14 mouse cellular contexts compared by ENCODE assay signal in the genomic region with DNA sequence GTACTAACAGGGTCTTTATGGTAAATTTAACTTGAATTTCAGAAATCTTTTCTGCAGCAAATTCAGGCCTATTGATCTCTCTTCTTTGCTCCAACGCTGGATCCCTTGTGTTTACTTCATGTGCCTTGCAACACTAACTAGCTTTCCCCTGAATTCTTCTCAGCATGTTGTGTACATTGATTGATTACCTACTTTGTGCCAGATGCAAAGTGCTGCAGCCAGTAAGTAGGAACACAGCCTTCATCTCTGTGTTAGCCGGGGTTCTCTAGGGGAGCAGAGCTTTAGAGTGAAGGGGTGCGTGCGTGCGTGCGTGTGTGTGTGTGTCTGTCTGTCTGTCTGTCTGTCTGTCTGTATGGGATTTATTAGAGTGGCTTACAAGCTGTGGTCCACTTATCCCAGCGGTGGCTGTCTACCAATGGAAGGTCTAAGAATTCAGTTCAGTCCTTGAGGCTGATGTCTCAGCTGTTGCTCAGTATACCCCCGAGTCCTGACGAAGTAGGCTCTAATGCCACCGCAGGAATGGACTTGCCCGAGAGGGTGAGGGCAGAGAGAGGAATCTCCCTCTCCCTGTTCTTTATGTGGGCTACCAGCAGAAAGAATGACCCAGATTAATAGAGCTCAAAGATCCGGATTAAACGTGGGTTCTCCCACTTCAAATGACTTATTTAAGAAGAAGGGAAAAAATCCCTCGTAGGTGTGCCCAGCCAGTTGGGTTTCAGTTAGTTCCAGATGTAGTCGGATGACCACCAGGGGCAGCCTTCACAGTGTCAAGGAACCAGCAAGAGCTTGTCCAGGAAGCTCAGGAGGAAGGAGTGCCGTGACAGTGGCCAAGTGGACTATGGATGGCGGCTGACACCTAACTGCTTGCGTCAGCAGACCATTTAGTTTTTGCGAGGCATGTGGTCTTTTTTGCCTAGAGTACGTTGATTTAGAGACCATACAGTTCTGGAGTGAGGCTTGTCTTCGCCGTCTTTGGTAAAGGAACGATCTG. TPM values are rescaled to one million over a fixed set of nuclear protein-coding genes. Genes with fewer than 3 reads are reported as not detected.
DNase-seq lines count a peak whose midpoint lies in the region; ATAC-seq and TF ChIP-seq lines count a peak whose summit lies in the region.
"Had no signal": no experiment of that assay in that cellular context is flagged by ENCODE, and none has a peak within 500 bp of the region (broad histone marks: within the 10 kb centered on the region; RNA-seq: fewer than 3 reads in every experiment).

No protein-coding gene starts in this region.

- H3K27ac ChIP-seq in intestine, postnatal 0 days (ENCODE audit: low read depth, low read length), result no peak overlapping the region
- no peak overlapping the region for H3K27ac ChIP-seq in intestine, embryonic 16.5 days (ENCODE audit: low read length)
- no peak overlapping the region for H3K27ac ChIP-seq in kidney, postnatal 0 days
- no peak overlapping the region for H3K27ac ChIP-seq in thymus, adult 2 months (ENCODE audit: control insufficient read depth, insufficient read depth, low read length)
- H3K27ac ChIP-seq: macrophage had no signal

- H3K4me1 ChIP-seq in intestine, postnatal 0 days (replicated peaks; ENCODE audit: control insufficient read depth, insufficient read depth, low read length), result no peaks in the 10 kb centered on the region
- H3K4me1 ChIP-seq in intestine, embryonic 16.5 days (ENCODE audit: control insufficient read depth, insufficient read depth, low read length), result no peaks in the 10 kb centered on the region
- no peaks in the 10 kb centered on the region for H3K4me1 ChIP-seq in kidney, postnatal 0 days (replicated peaks; ENCODE audit: insufficient read depth, low read length)
- no peaks in the 10 kb centered on the region for H3K4me1 ChIP-seq in thymus, adult 2 months (replicated peaks; ENCODE audit: control insufficient read depth, insufficient read depth, low read length)

- H3K27me3 ChIP-seq in intestine, postnatal 0 days (replicated peaks; ENCODE audit: control insufficient read depth, insufficient read depth, low read length), result no peaks in the 10 kb centered on the region
- no peaks in the 10 kb centered on the region for H3K27me3 ChIP-seq in intestine, embryonic 16.5 days (replicated peaks; ENCODE audit: control insufficient read depth, insufficient read depth, low read length)
- H3K27me3 ChIP-seq in kidney, postnatal 0 days (ENCODE audit: insufficient read depth, low read length), result no peaks in the 10 kb centered on the region
- H3K27me3 ChIP-seq in thymus, adult 2 months (ENCODE audit: control insufficient read depth, insufficient read depth, low read length), result no peaks in the 10 kb centered on the region
- H3K27me3 ChIP-seq: CH12.LX had no signal

- ATAC-seq in intestine, postnatal 0 days, result no peak
- ATAC-seq in intestine, embryonic 16.5 days, result no peak
- no peak for ATAC-seq in kidney, postnatal 0 days (replicated peaks; ENCODE audit: low FRiP score, low read depth)

- H3K9ac ChIP-seq in intestine, postnatal 0 days (ENCODE audit: low read depth, low read length), result no peak overlapping the region
- H3K9ac ChIP-seq in intestine, embryonic 16.5 days (ENCODE audit: low read depth, low read length), result no peak overlapping the region
- no peak overlapping the region for H3K9ac ChIP-seq in kidney, postnatal 0 days (ENCODE audit: low read depth, low read length)

- no peak overlapping the region for H3K4me2 ChIP-seq in intestine, postnatal 0 days (replicated peaks; ENCODE audit: low read depth)
- H3K4me2 ChIP-seq in intestine, embryonic 16.5 days (ENCODE audit: low read depth, low read length), result no peak overlapping the region
- no peak overlapping the region for H3K4me2 ChIP-seq in kidney, postnatal 0 days (ENCODE audit: low read length)

- DNase-seq in 3T3-L1 (ENCODE audit: low read depth, low spot score), result peak; percentile 29
- DNase-seq in adipocyte (ENCODE audit: low spot score), result peak; percentile 5
- peak; percentile 22 for DNase-seq in kidney, postnatal 0 days (ENCODE audit: low spot score)
- DNase-seq in thymus, adult 18-20 months, result no peak
- no peak for DNase-seq in thymus, adult 2 months
- no peak for DNase-seq in adrenal gland, adult 18-20 months (ENCODE audit: low spot score in 2 of 2)
- DNase-seq: adrenal gland, adult 2 months; cerebellum, adult 18-20 months; gastrocnemius, postnatal 10 days; heart, postnatal 4 days had no signal

- peaks cover 50% of the 10 kb centered on the region for H3K36me3 ChIP-seq in intestine, postnatal 0 days (ENCODE audit: control insufficient read depth, insufficient read depth)
- no peaks in the 10 kb centered on the region for H3K36me3 ChIP-seq in intestine, embryonic 16.5 days (ENCODE audit: control insufficient read depth, insufficient read depth, low read length)
- peaks cover 37% of the 10 kb centered on the region; the same call in 1 of the 2 replicates for H3K36me3 ChIP-seq in kidney, postnatal 0 days (ENCODE audit: insufficient read depth, low read length)
- peaks cover 20% of the 10 kb centered on the region for H3K36me3 ChIP-seq in thymus, adult 2 months (ENCODE audit: control insufficient read depth, insufficient read depth, low read length)

- no peak overlapping the region for H3K4me3 ChIP-seq in intestine, postnatal 0 days (ENCODE audit: low read depth, low read length)
- H3K4me3 ChIP-seq in intestine, embryonic 16.5 days (ENCODE audit: low read length), result no peak overlapping the region
- no peak overlapping the region for H3K4me3 ChIP-seq in kidney, postnatal 0 days (replicated peaks; ENCODE audit: low read depth, low read length)
- H3K4me3 ChIP-seq in thymus, adult 2 months (ENCODE audit: control insufficient read depth, insufficient read depth, low read length), result no peak overlapping the region

- no peaks in the 10 kb centered on the region for H3K9me3 ChIP-seq in intestine, postnatal 0 days (ENCODE audit: control insufficient read depth)
- no peaks in the 10 kb centered on the region for H3K9me3 ChIP-seq in intestine, embryonic 16.5 days (ENCODE audit: control insufficient read depth, low read length)
- no peaks in the 10 kb centered on the region for H3K9me3 ChIP-seq in kidney, postnatal 0 days (replicated peaks; ENCODE audit: low read length)

- 85% methylated on average over 23 of the region's 23 CpGs for WGBS in intestine, postnatal 0 days
- WGBS in intestine, embryonic 16.5 days, result 82% methylated on average over 23 of the region's 23 CpGs
- WGBS in kidney, postnatal 0 days, result 89% methylated on average over 23 of the region's 23 CpGs
- 95% methylated on average over 23 of the region's 23 CpGs for WGBS in thymus, adult 2 months

- no peak for TF ChIP-seq POLR2A in thymus, adult 2 months (IDR thresholded peaks at IDR 0.05; ENCODE audit: control insufficient read depth, extremely low read depth, insufficient read depth, low read length, poor library complexity)

- TF ChIP-seq CTCF in intestine, postnatal 0 days (IDR thresholded peaks at IDR 0.05; ENCODE audit: low read depth), result peak; percentile 57
- peak; percentile 54 for TF ChIP-seq CTCF in kidney, postnatal 0 days (IDR thresholded peaks at IDR 0.05; ENCODE audit: low read depth)
- no peak for TF ChIP-seq CTCF in thymus, adult 2 months (IDR thresholded peaks at IDR 0.05; ENCODE audit: borderline replicate concordance, control insufficient read depth, extremely low read depth, insufficient read depth, low read length, poor library complexity)

RNA-seq across cellular contexts. Expression of a gene that starts 27.1 kb away (rescaled TPM):
- 4.6 and 5.4 TPM in 2 replicates for polyA plus RNA-seq in intestine, postnatal 0 days (2015; fragmentation: Nextera tagmentation; extraction: Ambion mirVana)
- 16.2 and 16.4 TPM in 2 replicates for polyA plus RNA-seq in intestine, embryonic 16.5 days (2015; fragmentation: Nextera tagmentation; extraction: Ambion mirVana)
- 13.5 and 13.8 TPM in 2 replicates for polyA plus RNA-seq in kidney, postnatal 0 days (2015; fragmentation: Nextera tagmentation; extraction: Ambion mirVana)
- polyA plus RNA-seq in thymus, adult 2 months (2012; rRNA removed), result 43.8 and 49.5 TPM in 2 replicates
- 10 to 100 TPM; 33.7 to 42.6 TPM for total RNA-seq in adrenal gland, adult 18-20 months (2021)

Comparison
In these comparisons a context has a peak if more than half of its experiments do, and no peak if none do; other contexts are left out.
1. DNase-seq: peak in 3T3-L1 (single experiment), adipocyte (single experiment) and kidney, postnatal 0 days (single experiment); none in thymus, adult 18-20 months (0 of 2), thymus, adult 2 months (single experiment) and adrenal gland, adult 18-20 months (0 of 2).